Mouse (Mus musculus): ENCODE data around the gene Bicc1. TPM values are rescaled to one million over a fixed set of nuclear protein-coding genes. Genes with fewer than 3 reads are reported as not detected.

The Bicc1 gene
- polyA plus RNA-seq, 1 experiment from 2014 or later: 19.2 TPM

- Histone ChIP-seq H3K27me3 (no peaks in the 10 kb centered on the region), H3K27ac (peak overlapping the region; percentile 55)
- ATAC-seq (replicated peaks; ENCODE audit: insufficient number of reproducible peaks, insufficient read depth, low FRiP score, low read depth): peak; percentile 80
These were observed 219.7 kb downstream of the Bicc1 start for GRCm38 (mm10) chr10:70939751-70940150.

DNA sequence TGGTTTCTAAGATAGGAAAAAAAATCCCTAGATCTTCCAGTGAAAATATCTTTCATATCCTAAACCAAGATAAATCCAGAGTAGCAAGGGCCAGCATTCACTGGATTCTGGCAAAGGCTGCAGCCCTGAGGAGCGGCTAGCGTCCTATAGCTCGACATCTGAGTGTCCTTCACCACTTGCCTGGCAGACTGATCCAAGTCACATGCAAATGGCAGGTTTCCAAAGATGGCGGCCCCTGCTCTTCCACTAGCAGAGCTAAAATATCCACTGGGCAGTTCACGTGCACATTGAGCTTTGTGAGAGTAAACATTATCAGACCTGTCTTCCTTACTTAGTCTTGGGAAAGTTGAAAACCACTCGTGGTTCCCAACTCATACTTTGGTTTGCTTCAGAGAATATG is 222.1 kb downstream of the Bicc1 start:
- Histone ChIP-seq H3K27me3 (no peaks in the 10 kb centered on the region), H3K4me3 (no peak overlapping the region), H3K27ac (peak overlapping the region; percentile 32), H3K9me3 (replicated peaks) (no peaks in the 10 kb centered on the region), H3K4me1 (replicated peaks) (peaks cover 17% of the 10 kb centered on the region), H3K4me2 (no peak overlapping the region), H3K9ac (no peak overlapping the region), H3K36me3 (peaks cover 28% of the 10 kb centered on the region)
- WGBS: 61% methylated on average over 6 of the region's 6 CpGs
- ATAC-seq (replicated peaks; ENCODE audit: insufficient number of reproducible peaks, insufficient read depth, low FRiP score, low read depth): no peak

More at GRCm38 (mm10) chr10:70939751-70940150, 219.7 kb downstream of the Bicc1 start:
- Histone ChIP-seq H3K4me2 (no peak overlapping the region), H3K4me1 (replicated peaks) (peaks cover 17% of the 10 kb centered on the region), H3K4me3 (no peak overlapping the region), H3K36me3 (peaks cover 28% of the 10 kb centered on the region), H3K9me3 (replicated peaks) (no peaks in the 10 kb centered on the region), H3K9ac (no peak overlapping the region)
- 59% methylated on average over 12 of the region's 12 CpGs for WGBS

DNA sequence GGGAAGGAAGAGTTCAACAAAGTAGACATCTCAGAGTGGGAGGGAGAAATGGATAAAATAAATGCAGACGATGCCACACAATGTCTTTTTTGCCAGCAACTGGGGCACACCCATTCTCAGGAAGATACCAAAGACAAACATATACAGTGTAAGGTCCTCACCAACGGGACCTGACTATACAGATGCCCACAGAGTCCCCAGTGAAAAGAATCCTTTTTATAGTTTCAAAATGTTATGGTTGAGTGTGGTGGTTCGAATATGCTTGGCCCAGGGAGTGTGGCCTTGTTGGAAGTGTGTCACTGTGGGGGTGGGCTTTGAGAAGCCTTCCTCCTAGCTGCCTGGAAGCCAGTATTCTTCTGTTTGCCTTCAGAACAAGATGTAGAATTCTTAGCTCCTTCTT is 223.5 kb downstream of the Bicc1 start:
- no peak for ATAC-seq (replicated peaks; ENCODE audit: insufficient number of reproducible peaks, insufficient read depth, low FRiP score, low read depth)
- Histone ChIP-seq H3K9me3 (replicated peaks) (no peaks in the 10 kb centered on the region), H3K9ac (no peak overlapping the region), H3K27me3 (no peaks in the 10 kb centered on the region), H3K27ac (no peak overlapping the region), H3K36me3 (peaks cover 32% of the 10 kb centered on the region), H3K4me2 (no peak overlapping the region), H3K4me3 (no peak overlapping the region), H3K4me1 (replicated peaks) (peaks cover 8% of the 10 kb centered on the region; the same call in 1 of the 2 replicates)
- 83% methylated on average over 3 of the region's 3 CpGs for WGBS

GRCm38 (mm10) chr10:70926126-70926525 is 233.4 kb downstream of the Bicc1 start:
- peaks cover 15% of the 10 kb centered on the region for H3K36me3 ChIP-seq
- no peak for ATAC-seq (replicated peaks; ENCODE audit: insufficient number of reproducible peaks, insufficient read depth, low FRiP score, low read depth)
- H3K4me1 ChIP-seq (replicated peaks): no peaks in the 10 kb centered on the region
- no peaks in the 10 kb centered on the region for H3K9me3 ChIP-seq (replicated peaks)
- no peak overlapping the region for H3K4me3 ChIP-seq
- H3K4me2 ChIP-seq: no peak overlapping the region
- no peak overlapping the region for H3K9ac ChIP-seq
- no peak overlapping the region for H3K27ac ChIP-seq
- H3K27me3 ChIP-seq: no peaks in the 10 kb centered on the region
- WGBS: 85% methylated on average over 4 of the region's 4 CpGs

DNA sequence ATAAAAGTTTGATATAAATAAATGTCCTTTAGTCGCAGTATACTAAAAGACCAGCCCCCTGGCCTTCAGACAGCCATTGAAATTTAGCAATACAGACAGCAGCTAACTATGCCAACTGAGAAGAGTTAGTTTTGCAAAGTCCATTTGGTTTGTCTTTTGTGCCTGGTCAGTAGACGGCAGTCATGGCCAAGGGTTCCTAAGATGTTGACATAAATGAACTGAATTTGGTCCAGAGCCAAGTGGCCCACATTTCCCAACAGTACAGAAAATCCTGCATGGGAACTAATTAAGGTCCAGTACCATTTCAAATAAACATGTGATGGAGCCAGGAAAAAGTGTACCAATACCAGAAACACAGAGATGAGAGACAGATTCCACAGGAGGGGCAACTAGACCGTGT is 235.2 kb downstream of the Bicc1 start:
- Histone ChIP-seq H3K36me3 (0 out of 2 replicates have a peak, but pooled peaks cover 3% of the 10 kb centered on the region), H3K27me3 (no peaks in the 10 kb centered on the region), H3K4me2 (no peak overlapping the region), H3K4me3 (no peak overlapping the region), H3K27ac (no peak overlapping the region), H3K4me1 (replicated peaks) (no peaks in the 10 kb centered on the region; the same call in 1 of the 2 replicates), H3K9me3 (replicated peaks) (no peaks in the 10 kb centered on the region), H3K9ac (no peak overlapping the region)
- no peak for ATAC-seq (replicated peaks; ENCODE audit: insufficient number of reproducible peaks, insufficient read depth, low FRiP score, low read depth)
- WGBS: 68% methylated on average over 3 of the region's 3 CpGs

DNA sequence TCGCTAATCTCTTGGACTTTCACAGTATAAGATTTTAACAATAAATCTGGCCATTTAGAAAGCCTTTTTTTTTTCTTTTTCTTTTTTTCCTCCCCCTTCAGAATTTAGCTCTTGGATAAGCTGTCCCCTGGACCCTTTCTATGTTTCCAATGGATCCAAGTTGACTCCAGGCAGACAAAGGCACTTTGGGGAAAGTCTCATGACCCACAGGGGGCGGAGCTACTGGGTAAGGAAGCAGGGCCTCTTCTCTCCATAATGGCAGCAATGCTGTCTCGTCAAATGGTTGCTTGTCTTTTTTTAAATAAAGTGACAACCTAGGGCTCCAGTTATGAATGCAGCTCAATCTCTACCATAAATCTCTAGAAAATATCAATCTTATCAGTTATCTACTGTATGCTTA is 235.6 kb downstream of the Bicc1 start:
- no peaks in the 10 kb centered on the region; the same call in 1 of the 2 replicates for H3K4me1 ChIP-seq (replicated peaks)
- H3K9ac ChIP-seq: no peak overlapping the region
- 0 out of 2 replicates have a peak, but pooled peaks cover 3% of the 10 kb centered on the region for H3K36me3 ChIP-seq
- H3K4me3 ChIP-seq: no peak overlapping the region
- H3K27ac ChIP-seq: no peak overlapping the region
- no peaks in the 10 kb centered on the region for H3K27me3 ChIP-seq
- no peaks in the 10 kb centered on the region for H3K9me3 ChIP-seq (replicated peaks)
- 80% methylated on average over 3 of the region's 3 CpGs for WGBS
- no peak overlapping the region for H3K4me2 ChIP-seq
- no peak for ATAC-seq (replicated peaks; ENCODE audit: insufficient number of reproducible peaks, insufficient read depth, low FRiP score, low read depth)

DNA sequence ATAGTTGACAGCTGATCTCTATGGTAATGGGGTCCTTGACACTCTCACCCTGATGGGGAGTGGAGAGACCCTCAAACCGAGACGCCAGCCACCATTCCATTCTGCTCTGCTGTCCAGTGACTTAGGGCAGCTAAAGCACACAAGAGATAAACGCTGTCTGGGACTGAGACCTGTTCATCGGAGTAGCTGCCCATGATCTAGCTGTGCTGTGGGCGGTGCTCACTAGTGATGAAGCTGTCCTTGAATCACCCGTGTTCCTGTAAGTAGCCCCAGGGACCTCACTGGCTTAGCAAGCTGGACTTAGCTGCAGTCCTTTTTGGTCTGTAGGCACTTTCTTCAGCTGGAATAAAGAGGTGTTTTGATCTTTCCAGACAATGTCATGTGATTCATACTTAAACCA is 238.0 kb downstream of the Bicc1 start:
- H3K4me3 ChIP-seq: no peak overlapping the region
- H3K4me2 ChIP-seq: no peak overlapping the region
- ATAC-seq (replicated peaks; ENCODE audit: insufficient number of reproducible peaks, insufficient read depth, low FRiP score, low read depth): no peak
- 69% methylated on average over 6 of the region's 6 CpGs for WGBS
- no peaks in the 10 kb centered on the region for H3K9me3 ChIP-seq (replicated peaks)
- no peaks in the 10 kb centered on the region for H3K27me3 ChIP-seq
- no peak overlapping the region for H3K9ac ChIP-seq
- no peak overlapping the region for H3K27ac ChIP-seq
- no peaks in the 10 kb centered on the region; the same call in 1 of the 2 replicates for H3K4me1 ChIP-seq (replicated peaks)
- 0 out of 2 replicates have a peak, but pooled peaks cover 3% of the 10 kb centered on the region for H3K36me3 ChIP-seq

GRCm38 (mm10) chr10:70919851-70920250 is 239.6 kb downstream of the Bicc1 start:
- Histone ChIP-seq H3K27me3 (no peaks in the 10 kb centered on the region), H3K4me2 (no peak overlapping the region), H3K4me3 (no peak overlapping the region), H3K4me1 (replicated peaks) (no peaks in the 10 kb centered on the region; the same call in 1 of the 2 replicates), H3K36me3 (0 out of 2 replicates have a peak, but pooled peaks cover 3% of the 10 kb centered on the region), H3K9ac (no peak overlapping the region), H3K27ac (no peak overlapping the region), H3K9me3 (replicated peaks) (no peaks in the 10 kb centered on the region)
- no peak for ATAC-seq (replicated peaks; ENCODE audit: insufficient number of reproducible peaks, insufficient read depth, low FRiP score, low read depth)
- WGBS: 40% methylated on average over 1 of the region's 1 CpGs

DNA sequence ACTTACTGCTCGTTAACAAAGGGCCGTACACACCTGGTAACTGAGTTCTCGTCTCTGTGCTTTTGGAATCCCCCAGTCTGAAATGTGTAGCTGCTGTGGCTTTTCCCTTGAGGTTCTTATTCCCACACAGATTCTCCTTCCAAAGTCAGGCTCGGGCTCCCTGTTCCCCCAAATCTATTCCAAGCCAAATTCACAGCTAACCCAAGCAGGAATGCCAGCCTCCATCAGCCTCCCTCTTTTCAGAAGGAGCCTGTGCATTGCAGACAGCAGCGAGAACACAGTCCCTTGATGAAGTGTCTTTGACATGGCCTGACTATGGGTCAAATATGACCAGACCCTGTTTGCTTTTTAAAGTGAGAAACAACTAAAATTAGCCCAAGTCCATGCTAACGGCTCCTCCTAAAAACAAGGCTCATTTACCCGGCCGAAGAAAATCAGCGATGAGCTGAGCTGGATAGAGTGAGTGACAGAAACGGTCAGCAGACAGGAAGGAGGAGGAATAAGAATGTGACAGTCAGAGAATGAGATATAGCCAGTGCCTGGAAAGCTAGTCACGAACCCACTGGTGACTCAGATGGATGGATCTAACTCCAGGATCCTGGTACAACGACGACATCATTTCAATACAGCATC is 240.4 kb downstream of the Bicc1 start:
- Histone ChIP-seq H3K27ac (no peak overlapping the region), H3K4me2 (no peak overlapping the region), H3K4me3 (no peak overlapping the region), H3K36me3 (no peaks in the 10 kb centered on the region), H3K9ac (no peak overlapping the region), H3K27me3 (no peaks in the 10 kb centered on the region), H3K9me3 (replicated peaks) (no peaks in the 10 kb centered on the region), H3K4me1 (replicated peaks) (no peaks in the 10 kb centered on the region; the same call in 1 of the 2 replicates)
- WGBS: 48% methylated on average over 13 of the region's 13 CpGs
- ATAC-seq (replicated peaks; ENCODE audit: insufficient number of reproducible peaks, insufficient read depth, low FRiP score, low read depth): no peak

GRCm38 (mm10) chr10:70916697-70917096 is 242.8 kb downstream of the Bicc1 start:
- Histone ChIP-seq H3K9me3 (replicated peaks) (no peaks in the 10 kb centered on the region), H3K27me3 (no peaks in the 10 kb centered on the region), H3K9ac (no peak overlapping the region), H3K27ac (no peak overlapping the region), H3K4me1 (replicated peaks) (no peaks in the 10 kb centered on the region; the same call in 1 of the 2 replicates), H3K4me3 (no peak overlapping the region), H3K4me2 (no peak overlapping the region), H3K36me3 (no peaks in the 10 kb centered on the region)
- WGBS: 80% methylated on average over 6 of the region's 6 CpGs
- no peak for ATAC-seq (replicated peaks; ENCODE audit: insufficient number of reproducible peaks, insufficient read depth, low FRiP score, low read depth)

DNA sequence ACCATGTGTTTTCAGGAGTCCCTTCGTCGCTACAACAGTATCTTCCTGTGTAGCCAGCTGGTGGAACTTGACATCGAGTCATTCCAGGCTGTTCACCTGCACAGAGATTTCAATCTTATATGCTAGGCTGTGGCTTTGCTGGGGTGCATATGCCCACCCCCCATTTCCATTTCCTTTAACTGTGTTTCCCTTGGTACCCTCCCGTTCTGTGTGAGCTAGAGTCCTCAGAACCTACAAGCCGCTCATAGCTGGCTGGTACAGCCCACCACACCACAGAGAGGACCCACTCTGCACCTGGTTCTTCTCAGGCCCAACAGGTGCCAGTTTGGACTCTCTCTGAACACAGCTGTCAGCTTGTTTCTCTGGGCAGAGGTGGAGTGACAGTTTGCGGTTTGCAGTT is 244.4 kb downstream of the Bicc1 start:
- Histone ChIP-seq H3K27me3 (no peaks in the 10 kb centered on the region), H3K36me3 (no peaks in the 10 kb centered on the region), H3K4me2 (no peak overlapping the region), H3K9me3 (replicated peaks) (no peaks in the 10 kb centered on the region), H3K9ac (no peak overlapping the region), H3K27ac (no peak overlapping the region), H3K4me3 (no peak overlapping the region), H3K4me1 (replicated peaks) (no peaks in the 10 kb centered on the region; the same call in 1 of the 2 replicates)
- no peak for ATAC-seq (replicated peaks; ENCODE audit: insufficient number of reproducible peaks, insufficient read depth, low FRiP score, low read depth)
- 89% methylated on average over 6 of the region's 6 CpGs for WGBS

DNA sequence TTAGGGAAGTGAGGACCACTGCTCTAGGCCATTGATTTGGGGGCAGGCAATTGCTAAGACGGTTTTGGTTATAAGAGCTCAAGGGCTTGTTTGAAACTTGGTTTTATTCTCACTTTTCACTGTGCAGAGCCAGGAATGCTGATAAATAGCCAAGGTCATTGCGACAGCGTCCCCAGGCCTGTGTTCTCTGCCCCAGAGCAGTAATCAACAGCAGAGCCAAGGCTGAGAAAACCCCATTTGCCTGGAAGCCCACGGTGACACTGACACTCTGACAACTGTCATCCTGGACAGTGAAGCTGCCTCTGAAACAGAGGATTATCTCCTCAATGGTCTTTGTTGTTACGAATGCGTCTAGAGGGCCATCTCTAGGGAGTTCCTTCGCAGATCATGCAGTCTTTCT is 255.6 kb downstream of the Bicc1 start:
- no peak overlapping the region for H3K4me3 ChIP-seq
- no peaks in the 10 kb centered on the region for H3K4me1 ChIP-seq (replicated peaks)
- WGBS: 49% methylated on average over 7 of the region's 7 CpGs
- H3K9ac ChIP-seq: no peak overlapping the region
- no peak overlapping the region for H3K4me2 ChIP-seq
- H3K27ac ChIP-seq: no peak overlapping the region
- no peaks in the 10 kb centered on the region for H3K9me3 ChIP-seq (replicated peaks)
- no peaks in the 10 kb centered on the region for H3K36me3 ChIP-seq
- H3K27me3 ChIP-seq: no peaks in the 10 kb centered on the region
- ATAC-seq (replicated peaks; ENCODE audit: insufficient number of reproducible peaks, insufficient read depth, low FRiP score, low read depth): no peak
